Mouse (Mus musculus): ENCODE data around the gene Impg2.

Impg2 gene

GRCm38 (mm10) chr16:56204051-56204450, at the start of gene Impg2:
Gene Impg2, plus strand, starts transcription at chr16:56204313.
- no peak for DNase-seq

- no peak for DNase-seq
Measured at GRCm38 (mm10) chr16:56163466-56163865, 40.6 kb upstream of the Impg2 start.

GRCm38 (mm10) chr16:56170247-56170646, 33.9 kb upstream of the Impg2 start:
- DNase-seq, result no peak

DNA sequence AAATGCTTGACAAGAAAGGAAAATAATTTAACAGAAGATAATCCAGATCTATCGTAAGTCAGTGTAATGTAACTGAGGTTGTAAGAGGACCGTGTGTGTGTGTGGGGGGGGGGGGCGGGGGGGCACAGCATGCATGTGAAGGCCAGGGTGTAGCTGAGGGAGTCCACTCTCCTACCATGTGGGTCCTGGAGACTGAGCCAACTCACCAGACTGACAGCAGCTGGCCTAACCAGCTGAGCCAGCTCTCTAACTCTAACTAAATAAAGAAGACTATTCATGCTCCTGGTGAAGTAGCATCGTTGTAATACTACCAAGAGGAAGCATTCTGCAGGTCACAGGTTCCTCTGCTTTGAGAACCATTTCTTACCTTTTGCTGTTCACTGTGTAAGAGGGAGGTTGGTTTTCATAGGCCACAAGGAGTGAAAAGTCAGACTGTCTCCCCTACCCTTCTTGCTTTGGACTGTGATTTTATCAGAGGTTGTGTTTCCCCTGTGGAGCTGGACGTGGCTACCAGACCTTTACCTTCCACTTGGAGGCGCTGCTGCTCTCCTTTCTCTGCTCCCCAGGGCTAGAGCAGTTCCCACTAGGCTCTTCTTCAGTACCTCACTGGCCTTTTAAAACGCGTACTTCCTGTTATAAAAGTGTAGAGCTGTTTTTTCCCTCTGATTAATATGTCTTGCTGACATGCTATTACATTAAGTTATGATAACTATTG, 28.1 kb upstream of the Impg2 start:
- DNase-seq, result peak; percentile 19

DNA sequence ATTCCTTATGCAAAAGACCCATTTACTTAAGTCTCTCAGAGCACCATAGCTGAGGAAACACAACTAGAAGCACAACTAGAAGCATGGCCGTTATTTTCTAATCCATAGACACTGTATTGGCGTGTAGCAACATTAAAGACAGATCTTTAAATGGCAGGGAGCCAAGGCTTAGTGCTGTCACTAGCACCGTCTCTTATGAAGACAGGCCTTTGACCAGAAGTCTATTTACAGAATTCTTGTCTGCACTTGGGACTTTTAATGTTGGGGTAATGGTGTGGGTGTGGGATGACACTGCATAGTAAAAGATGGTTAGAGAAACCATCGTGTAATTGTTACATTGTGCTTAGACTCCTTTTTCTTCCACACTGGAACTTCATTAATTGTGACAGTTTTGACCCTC, 17.2 kb upstream of the Impg2 start:
- DNase-seq, result no peak

DNA sequence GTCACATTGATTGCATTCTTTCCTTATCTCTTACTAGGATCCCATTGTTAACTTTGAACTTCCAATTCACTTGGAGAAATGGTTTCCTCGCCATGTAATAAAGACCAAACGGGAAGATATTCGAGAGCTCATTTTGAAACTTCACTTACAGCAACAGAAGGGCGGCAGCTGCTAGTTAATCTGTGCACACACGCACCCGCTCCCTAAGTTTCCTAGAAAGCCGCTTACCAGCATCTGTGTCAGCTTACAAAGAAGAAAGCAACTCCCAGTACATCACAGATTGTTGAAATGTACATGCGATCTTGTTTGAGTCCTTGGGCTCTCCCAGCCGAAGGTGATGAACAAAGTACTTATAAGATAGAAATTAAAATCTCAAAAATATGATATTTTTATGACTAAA, 15.9 kb upstream of the Impg2 start:
- no peak for DNase-seq

DNA sequence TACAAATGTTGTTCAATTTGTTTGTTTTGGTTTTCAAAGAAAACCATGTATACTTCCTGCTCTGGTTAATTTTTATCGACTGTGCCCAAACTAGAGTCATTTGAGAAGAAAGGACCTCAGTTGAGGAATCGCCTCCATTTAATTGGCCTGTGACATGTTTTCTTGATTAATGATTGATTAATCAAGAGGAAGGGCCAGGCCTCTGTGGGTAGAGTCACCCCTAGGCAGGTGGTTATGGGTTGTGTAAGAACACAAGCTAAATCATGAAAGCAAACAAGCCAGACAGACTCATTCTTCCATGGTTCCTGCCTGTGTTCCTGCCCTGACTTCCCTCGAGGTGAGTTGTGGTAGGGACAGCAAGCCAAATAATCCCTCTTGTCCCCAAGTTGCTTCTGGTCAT, 8.6 kb downstream of the Impg2 start:
- no peak for DNase-seq

GRCm38 (mm10) chr16:56227686-56228085, 23.6 kb downstream of the Impg2 start:
- DNase-seq, result no peak

GRCm38 (mm10) chr16:56229455-56229854, 25.3 kb downstream of the Impg2 start:
- no peak for DNase-seq

- peak; percentile 38 for DNase-seq
Measured at GRCm38 (mm10) chr16:56231300-56231699, 27.2 kb downstream of the Impg2 start.

DNA sequence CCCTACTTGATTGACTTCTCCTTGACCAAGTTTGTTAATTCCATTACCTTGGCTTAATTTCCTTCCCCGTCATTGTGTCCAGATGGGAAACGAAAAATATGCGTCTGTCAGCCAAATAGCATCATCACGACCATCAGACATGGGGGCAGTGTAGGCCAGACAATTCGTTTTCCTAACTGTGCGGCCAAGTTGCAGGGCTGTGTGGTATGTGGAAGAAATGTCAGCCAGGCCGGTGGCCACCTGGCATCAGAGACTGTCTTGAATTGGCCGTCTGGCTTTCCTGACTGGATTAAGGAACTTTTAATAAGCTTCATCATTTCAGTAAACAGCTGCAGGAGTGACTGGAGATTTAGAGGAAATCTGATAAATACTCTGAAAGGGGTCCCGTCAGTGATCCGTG, 28.6 kb downstream of the Impg2 start:
- DNase-seq, result peak; percentile 25

- DNase-seq, result no peak
Measured at GRCm38 (mm10) chr16:56246031-56246430, 41.9 kb downstream of the Impg2 start.

DNA sequence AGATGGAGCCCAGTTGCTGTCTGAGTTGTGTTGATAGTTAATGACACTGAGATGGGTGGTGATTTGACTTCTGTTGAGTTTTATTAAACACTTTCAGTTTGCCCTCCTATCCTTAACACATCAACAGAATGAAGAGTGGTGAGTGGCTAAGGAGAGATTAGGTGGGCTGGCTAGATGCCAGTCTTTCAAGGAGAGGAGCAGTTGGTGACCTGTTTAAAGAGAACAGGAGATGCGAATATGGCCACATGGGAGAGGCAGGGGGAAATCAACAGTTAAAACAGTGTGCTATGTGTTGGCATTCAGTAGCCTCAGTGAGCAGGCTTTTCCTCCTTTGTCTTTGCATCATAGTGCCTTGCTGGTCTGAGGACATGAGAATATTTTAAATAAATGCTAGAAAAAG, 69.8 kb downstream of the Impg2 start:
- no peak for DNase-seq

DNA sequence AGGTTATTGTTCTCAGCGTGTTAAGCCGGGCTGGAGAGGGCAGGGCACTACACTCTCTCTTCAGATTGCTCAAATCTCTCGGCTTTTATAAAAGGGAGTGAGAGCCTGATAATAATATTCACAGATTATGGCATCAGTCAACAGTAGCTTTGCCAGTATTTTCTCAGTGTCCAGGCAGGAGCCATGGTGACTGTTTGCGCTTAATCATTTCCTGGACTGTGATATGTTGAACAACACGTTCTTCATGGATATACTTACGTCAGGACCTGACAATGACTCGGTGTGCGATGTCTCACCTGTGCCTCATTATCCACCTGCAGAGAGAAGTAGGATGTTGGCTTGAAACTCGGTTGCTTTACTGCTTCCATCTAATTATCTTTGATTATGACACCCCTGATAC, 74.9 kb downstream of the Impg2 start:
- no peak for DNase-seq

DNA sequence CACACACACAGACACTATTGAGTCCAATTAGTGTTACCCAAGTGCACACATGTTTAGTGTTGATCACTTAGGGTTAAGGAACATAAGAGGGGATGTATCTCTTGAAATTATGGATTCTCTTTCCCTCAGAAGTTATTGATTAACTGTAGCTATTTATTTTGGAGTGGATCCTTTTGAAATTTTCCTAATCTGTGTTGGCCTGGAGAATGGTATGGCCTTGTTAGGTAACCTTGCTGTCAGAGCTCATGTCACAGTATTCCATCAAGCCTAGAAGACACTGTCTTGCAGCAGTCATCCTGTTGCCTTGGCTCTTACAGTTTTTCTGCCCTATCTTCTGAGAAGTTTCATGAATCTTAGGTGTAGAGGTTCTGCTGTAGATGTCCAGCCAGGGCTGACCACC, 75.6 kb downstream of the Impg2 start:
- no peak for DNase-seq

DNA sequence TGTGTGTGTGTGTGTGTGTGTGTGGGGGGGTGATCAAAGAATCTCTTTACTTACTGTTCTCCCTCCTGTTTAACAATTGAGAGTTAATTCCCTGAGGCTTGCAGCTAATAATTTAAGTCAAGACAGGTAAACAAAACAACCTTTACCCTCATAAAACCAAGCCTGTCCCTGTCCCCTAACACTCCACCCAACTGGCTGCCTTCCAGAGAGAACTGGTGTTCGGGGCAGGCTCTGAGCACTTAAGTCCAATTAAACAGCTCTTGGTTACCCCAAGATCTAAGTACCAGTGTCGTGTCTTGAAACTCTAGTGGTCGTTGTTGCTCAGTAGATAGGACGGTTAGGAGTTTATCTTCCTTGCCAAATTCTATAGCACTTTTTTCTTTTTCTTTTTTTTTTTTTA, 77.2 kb downstream of the Impg2 start:
- DNase-seq, result no peak

DNA sequence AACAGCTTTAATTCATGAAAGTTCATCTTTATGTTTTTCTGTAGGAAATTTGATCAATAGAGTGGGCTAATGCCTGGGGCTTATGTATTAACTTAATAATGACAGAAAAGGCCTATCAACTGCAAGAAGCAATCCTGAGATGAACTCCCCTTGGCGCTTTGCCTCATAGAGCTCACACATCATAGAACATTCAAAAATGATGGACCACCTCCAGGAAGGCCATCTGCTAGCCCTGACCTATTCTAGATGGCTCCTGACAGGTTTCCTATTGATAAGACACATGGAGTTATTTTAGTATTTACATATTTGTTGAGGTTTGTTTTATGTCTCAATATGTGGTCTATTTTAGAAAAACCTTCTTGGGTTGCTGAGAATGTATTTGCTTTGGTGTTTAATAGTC, 79.2 kb downstream of the Impg2 start:
- DNase-seq, result no peak

- DNase-seq, result no peak
Measured at GRCm38 (mm10) chr16:56283873-56284272, 79.8 kb downstream of the Impg2 start.

GRCm38 (mm10) chr16:56286076-56286475, 82.0 kb downstream of the Impg2 start:
- DNase-seq, result no peak

GRCm38 (mm10) chr16:56286977-56287376, 82.9 kb downstream of the Impg2 start:
- DNase-seq, result no peak

DNA sequence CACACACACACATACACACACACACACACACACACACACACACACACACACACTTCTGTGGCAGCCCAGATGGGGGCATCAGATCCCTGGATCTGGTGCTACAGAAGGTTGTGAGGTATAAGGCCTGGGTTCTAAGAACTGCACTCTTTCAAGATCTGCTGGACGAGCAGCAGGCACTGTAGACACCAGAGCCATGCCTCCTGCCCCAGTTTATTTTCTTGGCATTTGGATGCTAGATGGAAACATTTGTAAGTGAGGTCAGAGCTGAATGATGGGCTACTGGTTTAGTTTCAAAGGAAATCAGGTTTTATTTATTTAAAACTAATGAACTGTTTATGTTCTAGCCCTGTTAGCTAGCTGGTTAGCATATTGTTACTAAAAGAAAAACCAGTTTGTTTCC, 90.8 kb downstream of the Impg2 start:
- no peak for DNase-seq

DNA sequence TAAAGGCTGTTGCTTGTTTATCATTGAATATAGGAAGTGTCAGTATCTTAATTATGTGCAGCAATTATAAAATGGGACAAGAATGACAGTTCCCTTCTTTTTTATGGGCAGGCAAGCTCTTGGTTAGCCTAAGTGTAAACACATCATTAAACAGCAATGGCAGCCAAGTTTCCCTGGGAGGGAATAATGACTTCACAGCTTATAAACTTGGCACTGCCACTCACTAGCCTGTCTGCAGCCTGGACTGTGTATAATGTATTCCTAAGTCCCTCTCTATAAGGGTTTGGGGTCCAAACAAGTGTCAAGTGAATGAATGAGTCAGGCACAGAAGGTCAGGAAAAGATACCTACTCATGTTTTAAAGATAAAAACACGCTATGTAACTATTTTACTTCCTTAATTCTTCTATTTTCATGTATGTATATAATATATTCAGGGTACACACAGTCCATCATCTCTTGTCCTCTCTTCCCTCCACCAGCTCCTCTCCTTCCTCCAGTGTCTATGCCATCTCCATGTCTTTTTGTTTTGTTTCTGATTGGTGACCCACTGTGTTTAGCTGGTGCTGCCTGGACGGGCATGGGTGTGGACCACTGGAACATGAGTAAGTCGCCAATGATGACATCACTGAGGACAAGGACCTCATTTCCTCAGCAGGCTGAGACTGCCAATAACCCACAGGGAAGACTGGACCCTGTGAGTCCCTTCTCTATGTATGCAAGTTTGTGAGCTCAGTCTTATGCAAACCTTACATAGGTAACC, 92.0 kb downstream of the Impg2 start:
- peak; percentile 38 for DNase-seq

GRCm38 (mm10) chr16:56298248-56298647, 94.1 kb downstream of the Impg2 start:
- DNase-seq, result no peak

- DNase-seq, result no peak
Measured at GRCm38 (mm10) chr16:56298836-56299235, 94.7 kb downstream of the Impg2 start.

GRCm38 (mm10) chr16:56302996-56303395, 98.9 kb downstream of the Impg2 start:
- no peak for DNase-seq

Measured in lung, postnatal 36 days (tissue).